Mouse (Mus musculus): ENCODE results near the gene Cdc14a. TPM values are rescaled to one million over a fixed set of nuclear protein-coding genes. Genes with fewer than 3 reads are reported as not detected.

Cdc14a gene
- total and polyA plus RNA-seq, 3 experiments = 9.3 to 29.9 (median 18.9) TPM

GRCm38 (mm10) chr3:116374486-116374885, 49.3 kb downstream of the Cdc14a start:
- Histone ChIP-seq H3K4me3 (ENCODE audit: low read depth, low read length) (no peak overlapping the region), H3K9me3 (replicated peaks) (no peaks in the 10 kb centered on the region), H3K4me1 (ENCODE audit: insufficient read depth, low read depth, low read length) (peaks cover 7% of the 10 kb centered on the region; the same call in 1 of the 2 replicates), H3K36me3 (replicated peaks) (peaks cover 19% of the 10 kb centered on the region), H3K27me3 (ENCODE audit: insufficient read depth, low read length) (no peaks in the 10 kb centered on the region)
- no peak for TF ChIP-seq TAL1 (conservative IDR thresholded peaks at IDR 0.05; ENCODE audit: low read depth, low read length)
- no peak for TF ChIP-seq GATA2 (IDR thresholded peaks at IDR 0.05; ENCODE audit: borderline replicate concordance, low read depth, low read length)
- TF ChIP-seq GATA1 (IDR thresholded peaks at IDR 0.05; ENCODE audit: borderline replicate concordance, low read length) = no peak
- TF ChIP-seq CTCF (IDR thresholded peaks at IDR 0.05; ENCODE audit: low read depth, low read length) = no peak
- no peak for TF ChIP-seq POLR2AphosphoS5 (IDR thresholded peaks at IDR 0.05; ENCODE audit: insufficient replicate concordance, low read depth, low read length)
- no peak for DNase-seq (ENCODE audit: low spot score)
- ATAC-seq (ENCODE audit: extremely low read depth, insufficient number of reproducible peaks, low FRiP score, poor library complexity, severe bottlenecking) = no peak

DNA sequence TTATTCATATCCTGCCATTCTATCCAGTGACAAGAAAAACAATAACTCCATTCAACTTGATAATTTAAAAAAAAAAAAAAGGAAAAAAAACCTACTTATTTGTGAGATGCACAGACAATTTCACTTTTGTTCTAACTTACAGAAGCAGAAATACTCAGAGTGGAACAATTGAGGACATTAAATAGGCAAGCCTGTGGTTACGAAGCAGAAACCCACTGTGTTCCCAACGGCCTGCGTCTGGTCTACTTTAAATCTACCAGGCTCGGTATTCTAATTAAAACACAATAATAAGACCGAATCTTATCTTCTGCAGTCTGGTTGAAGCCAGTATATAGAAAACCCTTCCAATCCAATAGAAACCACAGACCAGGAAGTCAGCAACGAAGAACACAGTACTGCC, 50.6 kb downstream of the Cdc14a start:
- ATAC-seq (ENCODE audit: extremely low read depth, insufficient number of reproducible peaks, low FRiP score, poor library complexity, severe bottlenecking) (no peak), DNase-seq (ENCODE audit: low spot score) (no peak)
- H3K36me3 ChIP-seq (replicated peaks) = peaks cover 19% of the 10 kb centered on the region
- TF ChIP-seq TAL1 (conservative IDR thresholded peaks at IDR 0.05; ENCODE audit: low read depth, low read length) (no peak), CTCF (IDR thresholded peaks at IDR 0.05; ENCODE audit: low read depth, low read length) (no peak)
- H3K4me3 ChIP-seq (ENCODE audit: low read depth, low read length) = no peak overlapping the region
- H3K9me3 ChIP-seq (replicated peaks) = no peaks in the 10 kb centered on the region
- H3K4me1 ChIP-seq (ENCODE audit: insufficient read depth, low read depth, low read length) = peaks cover 7% of the 10 kb centered on the region; the same call in 1 of the 2 replicates
- H3K27me3 ChIP-seq (ENCODE audit: insufficient read depth, low read length) = no peaks in the 10 kb centered on the region

GRCm38 (mm10) chr3:116368868-116369437, 54.9 kb downstream of the Cdc14a start:
- DNase-seq (ENCODE audit: low spot score) = no peak

GRCm38 (mm10) chr3:116366125-116366524, 57.7 kb downstream of the Cdc14a start:
- ATAC-seq (ENCODE audit: extremely low read depth, insufficient number of reproducible peaks, low FRiP score, poor library complexity, severe bottlenecking) (no peak), DNase-seq (ENCODE audit: low spot score) (no peak)
- Histone ChIP-seq H3K36me3 (replicated peaks) (peaks cover 35% of the 10 kb centered on the region), H3K4me1 (ENCODE audit: insufficient read depth, low read depth, low read length) (0 out of 2 replicates have a peak, but pooled peaks cover 2% of the 10 kb centered on the region), H3K27me3 (ENCODE audit: insufficient read depth, low read length) (no peaks in the 10 kb centered on the region), H3K9me3 (replicated peaks) (no peaks in the 10 kb centered on the region), H3K4me3 (ENCODE audit: low read depth, low read length) (no peak overlapping the region)
- TF ChIP-seq CTCF (IDR thresholded peaks at IDR 0.05; ENCODE audit: low read depth, low read length) = no peak
- TF ChIP-seq GATA2 (IDR thresholded peaks at IDR 0.05; ENCODE audit: borderline replicate concordance, low read depth, low read length) = no peak
- no peak for TF ChIP-seq POLR2AphosphoS5 (IDR thresholded peaks at IDR 0.05; ENCODE audit: insufficient replicate concordance, low read depth, low read length)
- no peak for TF ChIP-seq GATA1 (IDR thresholded peaks at IDR 0.05; ENCODE audit: borderline replicate concordance, low read length)
- no peak for TF ChIP-seq TAL1 (conservative IDR thresholded peaks at IDR 0.05; ENCODE audit: low read depth, low read length)

More at GRCm38 (mm10) chr3:116368868-116369437, 54.9 kb downstream of the Cdc14a start:
- TF ChIP-seq GATA2 (IDR thresholded peaks at IDR 0.05; ENCODE audit: borderline replicate concordance, low read depth, low read length) = no peak
- no peak for TF ChIP-seq CTCF (IDR thresholded peaks at IDR 0.05; ENCODE audit: low read depth, low read length)
- TF ChIP-seq POLR2AphosphoS5 (IDR thresholded peaks at IDR 0.05; ENCODE audit: insufficient replicate concordance, low read depth, low read length) = no peak
- no peak for TF ChIP-seq GATA1 (IDR thresholded peaks at IDR 0.05; ENCODE audit: borderline replicate concordance, low read length)
- no peak for TF ChIP-seq TAL1 (conservative IDR thresholded peaks at IDR 0.05; ENCODE audit: low read depth, low read length)
- ATAC-seq (ENCODE audit: extremely low read depth, insufficient number of reproducible peaks, low FRiP score, poor library complexity, severe bottlenecking) = no peak
- Histone ChIP-seq H3K4me1 (ENCODE audit: insufficient read depth, low read depth, low read length) (peaks cover 2% of the 10 kb centered on the region; the same call in 1 of the 2 replicates), H3K27me3 (ENCODE audit: insufficient read depth, low read length) (no peaks in the 10 kb centered on the region), H3K36me3 (replicated peaks) (peaks cover 25% of the 10 kb centered on the region), H3K9me3 (replicated peaks) (no peaks in the 10 kb centered on the region), H3K4me3 (ENCODE audit: low read depth, low read length) (no peak overlapping the region)

- Histone ChIP-seq H3K36me3 (replicated peaks) (peaks cover 38% of the 10 kb centered on the region), H3K27me3 (ENCODE audit: insufficient read depth, low read length) (no peaks in the 10 kb centered on the region), H3K4me1 (ENCODE audit: insufficient read depth, low read depth, low read length) (peaks cover 16% of the 10 kb centered on the region), H3K4me3 (ENCODE audit: low read depth, low read length) (no peak overlapping the region), H3K9me3 (replicated peaks) (no peaks in the 10 kb centered on the region)
- ATAC-seq (ENCODE audit: extremely low read depth, insufficient number of reproducible peaks, low FRiP score, poor library complexity, severe bottlenecking) = no peak
- no peak for TF ChIP-seq TAL1 (conservative IDR thresholded peaks at IDR 0.05; ENCODE audit: low read depth, low read length)
- no peak for TF ChIP-seq CTCF (IDR thresholded peaks at IDR 0.05; ENCODE audit: low read depth, low read length)
- no peak for TF ChIP-seq GATA1 (IDR thresholded peaks at IDR 0.05; ENCODE audit: borderline replicate concordance, low read length)
- TF ChIP-seq GATA2 (IDR thresholded peaks at IDR 0.05; ENCODE audit: borderline replicate concordance, low read depth, low read length) = no peak
- TF ChIP-seq POLR2AphosphoS5 (IDR thresholded peaks at IDR 0.05; ENCODE audit: insufficient replicate concordance, low read depth, low read length) = no peak
- DNase-seq (ENCODE audit: low spot score) = no peak
Observed at GRCm38 (mm10) chr3:116361906-116362305, 61.9 kb downstream of the Cdc14a start.

DNA sequence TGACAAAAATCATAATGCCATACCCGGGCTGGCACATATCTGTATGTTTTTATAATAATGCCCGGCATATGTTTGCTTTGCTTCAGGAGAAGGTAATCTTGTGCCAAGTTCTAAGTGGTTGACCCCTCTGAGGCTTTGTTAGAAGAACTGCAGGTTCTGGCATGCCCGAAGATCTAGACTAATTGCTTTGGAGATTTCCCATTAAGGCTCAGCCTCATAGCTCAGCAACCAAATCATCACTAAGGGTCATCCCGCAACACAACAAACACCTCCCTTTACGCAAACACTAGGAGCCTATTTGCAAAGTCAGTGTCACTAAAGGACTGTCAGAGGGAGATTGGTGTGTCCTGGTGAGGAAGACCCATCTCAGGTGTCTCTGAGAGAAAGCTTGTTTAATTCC, 62.7 kb downstream of the Cdc14a start:
- no peak for ATAC-seq (ENCODE audit: extremely low read depth, insufficient number of reproducible peaks, low FRiP score, poor library complexity, severe bottlenecking)
- peaks cover 22% of the 10 kb centered on the region for H3K4me1 ChIP-seq (ENCODE audit: insufficient read depth, low read depth, low read length)
- no peak overlapping the region for H3K4me3 ChIP-seq (ENCODE audit: low read depth, low read length)
- no peaks in the 10 kb centered on the region for H3K27me3 ChIP-seq (ENCODE audit: insufficient read depth, low read length)
- H3K36me3 ChIP-seq (replicated peaks) = peaks cover 35% of the 10 kb centered on the region
- TF ChIP-seq GATA1 (IDR thresholded peaks at IDR 0.05; ENCODE audit: borderline replicate concordance, low read length) (no peak), TAL1 (conservative IDR thresholded peaks at IDR 0.05; ENCODE audit: low read depth, low read length) (no peak), CTCF (IDR thresholded peaks at IDR 0.05; ENCODE audit: low read depth, low read length) (no peak), GATA2 (IDR thresholded peaks at IDR 0.05; ENCODE audit: borderline replicate concordance, low read depth, low read length) (no peak), POLR2AphosphoS5 (IDR thresholded peaks at IDR 0.05; ENCODE audit: insufficient replicate concordance, low read depth, low read length) (no peak)
- no peak for DNase-seq (ENCODE audit: low spot score)
- no peaks in the 10 kb centered on the region for H3K9me3 ChIP-seq (replicated peaks)

All from G1E (cell line).